Mouse (Mus musculus) kidney, adult 2 months (tissue): ENCODE results near the gene Creg1.

Experiments
- CTCF ChIP-seq: fragments of 200-500 bp; conservative IDR thresholded peaks from 2 replicates; pipeline ENCODE4 v1.5.1; 2011; ENCODE audit warnings: low read depth, mild to moderate bottlenecking, control low read depth, low read length, moderate library complexity, mixed read lengths; ENCODE audit not compliant: insufficient read depth, insufficient read length
- POLR2A ChIP-seq: fragments of 200-500 bp; IDR thresholded peaks from one replicate; pipeline ENCODE4 v1.6.1; 2011; ENCODE audit warnings: low read depth, low read length, control low read depth

- no peak for TF ChIP-seq CTCF
- TF ChIP-seq POLR2A, result no peak
Observed at GRCm38 (mm10) chr1:165751142-165751541, 12.4 kb upstream of the Creg1 start.
